Mouse (Mus musculus) gastrocnemius, postnatal 14 days (tissue): Measurements from ENCODE around the gene 4933402J07Rik. TPM values are rescaled to one million over a fixed set of nuclear protein-coding genes. Genes with fewer than 3 reads are reported as not detected.

Experiments used
- DNase-seq: peaks from one replicate; pipeline ENCODE4 v3.0.0; 2021; ENCODE audit warnings: mixed read lengths
- intact Hi-C: fragments of 180-260 bp; cut with DNase I; formaldehyde crosslinking; loops from one replicate; pipeline ENCODE4 v1.15.1; 2025; ENCODE audit warnings: low total_unique reads
- long read RNA-seq, 2 experiments: library from polyadenylated mRNA; stranded (forward); transcript quantifications; one replicate each; pipeline ENCODE4 v2.0.0; 2021
- total RNA-seq, 2 experiments: library from RNA; stranded (reverse); gene quantifications; 2 replicates each; pipeline ENCODE4 v1.2.3; 2021

Gene 4933402J07Rik
- not detected for total RNA-seq
- long read RNA-seq, experiment 1: 0 reads
- long read RNA-seq, experiment 2: 0 reads

DNA sequence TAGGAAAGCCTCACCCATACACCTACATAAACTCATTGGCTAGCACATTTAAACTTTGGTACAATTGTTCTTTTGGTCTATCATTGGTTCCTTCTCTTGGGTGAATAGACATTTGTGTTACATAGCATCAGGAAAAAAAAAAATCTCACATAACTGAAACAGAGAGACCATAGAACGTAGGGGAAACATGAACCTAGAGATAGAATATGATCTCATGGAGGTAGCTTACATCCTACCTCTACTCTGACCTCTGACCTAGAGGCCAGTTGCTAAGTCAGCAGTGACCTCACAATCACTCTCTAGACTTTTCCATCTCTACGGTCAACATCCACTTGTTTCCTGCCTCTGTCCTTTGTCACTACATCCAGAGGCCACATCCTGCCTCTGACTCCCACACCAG lies at the start of gene 4933402J07Rik:
4933402J07Rik (plus strand) TSS at position 301 of the 400 bp plus-strand sequence.
- intact Hi-C loops: no loop called here
- no peak for DNase-seq

DNA sequence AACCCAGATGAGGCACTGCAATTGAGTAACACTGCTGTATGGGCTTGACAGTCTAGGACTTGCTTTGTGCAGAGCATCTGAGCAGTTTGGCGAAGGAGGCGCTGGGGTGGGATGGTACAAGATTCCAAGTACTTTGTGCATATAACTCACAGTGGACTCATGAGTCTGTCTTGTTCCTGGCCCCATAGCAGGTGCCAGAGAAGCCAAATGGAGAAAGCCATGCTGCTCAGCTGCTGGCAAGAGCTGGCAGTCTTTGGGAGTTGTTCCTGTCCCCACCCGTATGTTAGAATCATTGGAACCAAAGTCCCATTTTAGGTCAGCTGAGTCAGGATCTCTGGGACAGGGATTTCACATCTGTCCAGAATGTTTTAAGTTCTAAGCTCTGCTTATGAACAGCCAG lies 46.5 kb upstream of the 4933402J07Rik start:
- intact Hi-C loops: no loop called here
- no peak for DNase-seq

DNA sequence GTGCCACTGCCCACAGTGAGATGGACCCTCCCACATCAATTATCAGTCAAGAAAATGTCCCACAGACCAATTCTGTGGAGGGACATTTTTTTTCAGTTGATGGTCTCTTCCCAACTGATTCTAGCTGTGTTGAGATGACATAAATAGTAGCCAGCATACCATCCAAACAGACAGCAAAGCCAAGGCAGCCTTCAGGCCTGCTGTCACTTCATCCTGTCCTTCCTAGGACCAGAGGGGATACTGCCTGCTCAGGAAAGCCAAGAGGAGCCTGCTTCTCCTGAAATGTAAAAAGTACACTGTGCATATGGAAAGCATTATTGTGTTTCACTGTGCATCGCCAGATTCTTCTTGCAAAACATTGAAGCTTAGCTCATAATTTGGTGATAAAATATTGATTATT lies 38.6 kb upstream of the 4933402J07Rik start:
- no peak for DNase-seq
- intact Hi-C loops: loop anchor here (10.0 kb wide), 1 partner anchor 290 kb away; no protein-coding TSS in a partner anchor

- intact Hi-C loops: no loop called here
- no peak for DNase-seq
These were observed 32.5 kb upstream of the 4933402J07Rik start for GRCm38 (mm10) chr8:87531176-87531575.

DNA sequence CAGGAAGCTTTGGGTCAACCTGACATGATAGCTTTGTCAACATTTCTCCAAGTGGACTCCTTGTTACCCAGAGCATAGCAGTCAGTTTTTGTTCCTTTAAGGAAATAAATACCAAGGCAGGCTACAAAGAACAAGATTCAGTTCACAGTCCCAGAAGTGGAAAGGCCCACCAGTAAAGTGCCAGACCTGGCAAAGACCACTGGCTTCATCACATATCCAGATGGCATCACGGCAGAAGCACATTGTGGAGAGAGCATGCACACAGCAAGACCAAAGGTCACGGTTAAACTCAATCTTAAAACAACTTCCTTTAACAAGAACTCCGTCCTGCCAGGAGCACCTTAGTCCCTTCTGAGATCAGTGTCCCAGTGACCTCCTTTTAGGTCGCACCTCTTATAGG lies 30.2 kb upstream of the 4933402J07Rik start:
- intact Hi-C loops: no loop called here
- DNase-seq: no peak

- DNase-seq: no peak
- intact Hi-C loops: loop anchor here (5.0 kb wide), 1 partner anchor 598 kb away; no protein-coding TSS in a partner anchor
These were observed 28.8 kb upstream of the 4933402J07Rik start for GRCm38 (mm10) chr8:87534846-87535245.

GRCm38 (mm10) chr8:87536615-87537329 lies 26.9 kb upstream of the 4933402J07Rik start:
- intact Hi-C loops: loop anchor here (5.0 kb wide), 1 partner anchor 599 kb away; no protein-coding TSS in a partner anchor
- DNase-seq: peak; percentile 69

- intact Hi-C loops: loop anchor here (5.0 kb wide), 1 partner anchor 603 kb away; no protein-coding TSS in a partner anchor
- no peak for DNase-seq
These were observed 23.7 kb upstream of the 4933402J07Rik start for GRCm38 (mm10) chr8:87539829-87540394.

- no peak for DNase-seq
- intact Hi-C loops: no loop called here
These were observed 13.8 kb upstream of the 4933402J07Rik start for GRCm38 (mm10) chr8:87549881-87550280.

GRCm38 (mm10) chr8:87552801-87553200 lies 10.9 kb upstream of the 4933402J07Rik start:
- no peak for DNase-seq
- intact Hi-C loops: no loop called here

DNA sequence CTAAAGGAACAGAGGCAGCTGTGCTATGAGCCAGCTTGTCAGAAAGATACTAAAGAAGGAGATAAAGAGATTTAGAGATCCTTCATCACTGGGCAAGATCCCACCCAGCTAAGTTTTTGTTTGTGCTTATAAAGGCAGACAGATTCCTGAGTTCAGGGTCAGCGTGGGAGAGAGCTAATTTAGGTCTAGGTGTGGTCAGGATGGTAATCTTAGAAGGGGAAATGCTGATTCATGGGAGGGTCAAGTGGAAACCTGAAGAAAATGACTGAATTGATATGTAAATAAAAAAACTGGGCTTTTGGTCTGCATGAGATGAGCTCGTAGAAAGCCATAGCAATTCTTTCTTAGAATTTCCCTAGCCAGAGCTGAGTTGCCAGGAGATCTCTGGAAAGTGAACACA lies 2.9 kb upstream of the 4933402J07Rik start:
- intact Hi-C loops: no loop called here
- DNase-seq: no peak

DNA sequence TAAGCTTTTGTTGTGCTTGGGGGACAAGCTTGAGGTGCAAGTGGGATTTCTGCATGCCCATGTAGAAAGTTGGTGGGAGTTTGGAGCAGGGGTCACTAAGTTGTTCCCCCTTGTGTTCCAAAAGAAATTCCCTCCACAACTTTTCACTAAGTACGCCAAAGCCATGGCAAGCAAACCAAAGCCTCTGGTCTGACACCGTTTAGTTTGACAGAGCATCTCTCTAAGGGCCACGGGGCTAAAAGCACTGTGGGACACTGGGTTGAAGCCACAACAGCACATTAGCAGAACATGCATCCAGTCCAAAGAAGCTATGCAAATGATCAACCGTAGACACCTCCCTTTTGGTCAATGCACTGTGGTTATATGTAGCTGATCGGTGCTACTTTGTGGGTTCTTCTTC lies 5.5 kb downstream of the 4933402J07Rik start:
- intact Hi-C loops: no loop called here
- DNase-seq: no peak

GRCm38 (mm10) chr8:87569706-87570563 lies 6.3 kb downstream of the 4933402J07Rik start:
- peak; percentile 13 for DNase-seq
- intact Hi-C loops: no loop called here

- intact Hi-C loops: no loop called here
These were observed 6.9 kb downstream of the 4933402J07Rik start for GRCm38 (mm10) chr8:87570564-87570855.

DNA sequence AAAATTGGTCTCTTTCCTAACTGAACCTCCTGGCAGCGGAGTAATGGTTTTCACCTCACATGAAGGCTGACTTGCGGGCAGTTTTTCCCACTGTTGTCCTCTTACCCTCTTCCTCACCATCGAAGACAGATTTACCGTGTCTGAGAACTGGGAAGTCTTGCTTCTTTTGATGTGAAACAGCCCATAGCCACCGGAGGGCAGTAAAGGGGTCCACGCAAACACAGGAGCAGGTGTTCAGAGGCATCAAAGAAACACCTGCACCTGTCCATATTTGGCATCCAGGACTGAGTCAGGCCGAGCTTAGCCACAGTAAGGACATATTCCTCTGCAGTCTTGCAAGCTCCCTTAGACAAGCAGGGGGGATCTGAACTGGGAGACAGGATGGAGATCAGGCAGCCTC lies 7.2 kb downstream of the 4933402J07Rik start:
- no peak for DNase-seq
- intact Hi-C loops: no loop called here

More at GRCm38 (mm10) chr8:87570564-87570855, 6.9 kb downstream of the 4933402J07Rik start:
- no peak for DNase-seq

DNA sequence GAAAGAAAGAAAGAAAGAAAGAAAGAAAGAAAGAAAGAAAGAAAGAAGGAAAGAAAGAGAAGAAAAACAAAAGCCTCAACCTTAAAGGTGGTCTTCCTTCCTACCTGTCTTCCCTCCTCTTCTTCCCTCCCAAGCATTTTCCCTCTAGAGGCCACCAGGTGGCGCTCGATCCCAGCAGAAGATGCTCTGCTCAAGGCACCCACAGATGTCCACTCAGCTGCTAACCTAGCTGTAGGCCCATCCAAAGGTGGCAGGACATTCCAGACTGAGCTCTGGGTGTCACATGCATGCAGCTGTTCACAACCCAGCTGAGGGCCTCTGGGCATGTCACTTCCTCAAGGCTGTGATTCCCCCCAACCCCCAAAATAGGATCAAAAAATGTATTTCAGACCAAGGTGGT lies 30.6 kb downstream of the 4933402J07Rik start:
- peak; percentile 67 for DNase-seq
- intact Hi-C loops: loop anchor here (10.0 kb wide), 1 partner anchor 431 kb away; no protein-coding TSS in a partner anchor

- intact Hi-C loops: no loop called here
- peak; percentile 19 for DNase-seq
These were observed 39.1 kb downstream of the 4933402J07Rik start for GRCm38 (mm10) chr8:87602731-87603130.

DNA sequence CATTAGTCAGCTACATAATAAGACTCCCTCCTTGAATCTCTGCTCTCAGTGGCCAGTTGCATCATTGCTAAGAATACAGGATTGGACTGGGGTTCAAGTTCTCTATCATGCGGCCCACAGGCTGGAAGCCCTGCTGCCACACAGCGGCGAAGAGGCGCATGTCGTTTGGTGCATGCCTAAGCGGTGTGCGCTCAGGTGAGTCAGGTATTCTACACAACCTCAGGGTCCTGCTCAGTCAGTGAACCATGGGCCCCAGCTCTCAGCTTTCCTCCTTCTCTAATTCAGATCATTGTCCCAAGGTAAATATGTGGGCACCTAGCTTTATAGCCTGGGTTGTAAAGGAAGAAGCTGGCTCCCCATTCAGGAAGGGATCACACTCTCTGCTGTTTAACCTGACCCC lies 45.5 kb downstream of the 4933402J07Rik start:
- intact Hi-C loops: no loop called here
- no peak for DNase-seq

- no peak for DNase-seq
- intact Hi-C loops: no loop called here
These were observed 46.1 kb downstream of the 4933402J07Rik start for GRCm38 (mm10) chr8:87609651-87610192.

- intact Hi-C loops: no loop called here
- no peak for DNase-seq
These were observed 50.0 kb downstream of the 4933402J07Rik start for GRCm38 (mm10) chr8:87613701-87614100.
